Mouse (Mus musculus): ENCODE data around the gene Usp29.
"Not testable (repeated sequence)": the region's sequence is repeated elsewhere in the genome, so short reads cannot be mapped to it uniquely, and the experiment has no call there.

Gene Usp29

GRCm38 (mm10) chr7:6765240-6765639, 34.9 kb downstream of the Usp29 start:
- DNase-seq (ENCODE audit: low spot score) = no peak

- no peak for DNase-seq (ENCODE audit: low spot score)
Measured at GRCm38 (mm10) chr7:6770286-6770685, 39.9 kb downstream of the Usp29 start.

- DNase-seq (ENCODE audit: low spot score) = not testable (repeated sequence)
Measured at GRCm38 (mm10) chr7:6773865-6774413, 43.6 kb downstream of the Usp29 start.

- DNase-seq (ENCODE audit: low spot score) = no peak
Measured at GRCm38 (mm10) chr7:6776314-6777059, 46.1 kb downstream of the Usp29 start.

GRCm38 (mm10) chr7:6777107-6777506, 46.7 kb downstream of the Usp29 start:
- DNase-seq (ENCODE audit: low spot score) = no peak

- DNase-seq (ENCODE audit: low spot score) = no peak
Measured at GRCm38 (mm10) chr7:6777689-6778088, 47.3 kb downstream of the Usp29 start.

- DNase-seq (ENCODE audit: low spot score) = no peak
Measured at GRCm38 (mm10) chr7:6779172-6779571, 48.8 kb downstream of the Usp29 start.

GRCm38 (mm10) chr7:6781541-6781940, 51.2 kb downstream of the Usp29 start:
- DNase-seq (ENCODE audit: low spot score) = no peak

- DNase-seq (ENCODE audit: low spot score) = no peak
Measured at GRCm38 (mm10) chr7:6784340-6785073, 54.1 kb downstream of the Usp29 start.

- no peak for DNase-seq (ENCODE audit: low spot score)
Measured at GRCm38 (mm10) chr7:6787000-6787399, 56.6 kb downstream of the Usp29 start.

GRCm38 (mm10) chr7:6788101-6788500, 57.7 kb downstream of the Usp29 start:
- DNase-seq (ENCODE audit: low spot score) = no peak

GRCm38 (mm10) chr7:6791286-6792065, 61.1 kb downstream of the Usp29 start:
- no peak for DNase-seq (ENCODE audit: low spot score)

- no peak for DNase-seq (ENCODE audit: low spot score)
Measured at GRCm38 (mm10) chr7:6793240-6793639, 62.9 kb downstream of the Usp29 start.

GRCm38 (mm10) chr7:6793811-6794210, 63.4 kb downstream of the Usp29 start:
- DNase-seq (ENCODE audit: low spot score) = no peak

- DNase-seq (ENCODE audit: low spot score) = no peak
Measured at GRCm38 (mm10) chr7:6797408-6797807, 67.0 kb downstream of the Usp29 start.

GRCm38 (mm10) chr7:6799105-6799805, 68.9 kb downstream of the Usp29 start:
- no peak for DNase-seq (ENCODE audit: low spot score)

GRCm38 (mm10) chr7:6800586-6801441, 70.4 kb downstream of the Usp29 start:
- DNase-seq (ENCODE audit: low spot score) = no peak

GRCm38 (mm10) chr7:6801642-6802041, 71.3 kb downstream of the Usp29 start:
- DNase-seq (ENCODE audit: low spot score) = no peak

- DNase-seq (ENCODE audit: low spot score) = no peak
Measured at GRCm38 (mm10) chr7:6810556-6810955, 80.2 kb downstream of the Usp29 start.

GRCm38 (mm10) chr7:6814971-6815370, 84.6 kb downstream of the Usp29 start:
- no peak for DNase-seq (ENCODE audit: low spot score)
